Mouse (Mus musculus) retina, postnatal 1 day (tissue): Measurements from ENCODE around the gene Exoc6b.
A peak's percentile ranks its signal among the peaks of the same experiment; 100 is the strongest.

Source experiments
- DNase-seq: peaks from one replicate; pipeline ENCODE4 v3.0.0-alpha.2; 2012

The Exoc6b gene

GRCm38 (mm10) chr6:84968531-84968930, 100.8 kb downstream of the Exoc6b start:
- DNase-seq = no peak

DNA sequence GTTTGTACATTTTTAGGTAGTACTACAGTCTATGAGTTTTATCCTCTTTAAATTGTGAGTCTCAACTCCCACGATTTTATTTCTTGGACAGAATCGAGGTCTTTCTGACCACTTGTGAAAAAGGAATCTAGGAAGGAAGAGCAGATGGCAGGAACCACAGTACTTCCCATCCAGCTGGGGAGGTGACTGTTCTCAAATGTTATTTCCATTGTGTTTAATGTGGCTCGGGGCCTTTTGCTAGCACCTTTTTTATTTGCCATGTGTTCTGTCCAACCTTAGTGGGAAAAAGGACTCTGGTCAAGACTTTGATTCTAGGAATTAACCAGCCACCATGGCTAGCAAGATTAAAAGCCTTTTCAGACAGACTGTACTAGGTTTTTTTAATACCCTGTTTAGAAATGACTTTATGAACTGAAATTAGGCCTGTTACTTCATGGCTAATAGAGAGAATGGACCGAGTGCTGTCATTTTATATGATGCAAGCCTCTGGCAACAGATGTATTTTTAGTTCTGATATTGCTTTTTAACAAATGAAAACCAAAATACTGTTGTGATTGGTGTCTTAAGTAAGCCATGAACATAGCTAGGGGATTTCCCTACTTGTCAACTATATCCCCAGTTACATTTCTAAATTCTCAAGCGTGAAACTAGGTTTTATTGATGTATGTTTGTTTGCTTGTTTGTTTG, 104.4 kb downstream of the Exoc6b start:
- no peak for DNase-seq

GRCm38 (mm10) chr6:84963044-84963443, 106.3 kb downstream of the Exoc6b start:
- DNase-seq = no peak

DNA sequence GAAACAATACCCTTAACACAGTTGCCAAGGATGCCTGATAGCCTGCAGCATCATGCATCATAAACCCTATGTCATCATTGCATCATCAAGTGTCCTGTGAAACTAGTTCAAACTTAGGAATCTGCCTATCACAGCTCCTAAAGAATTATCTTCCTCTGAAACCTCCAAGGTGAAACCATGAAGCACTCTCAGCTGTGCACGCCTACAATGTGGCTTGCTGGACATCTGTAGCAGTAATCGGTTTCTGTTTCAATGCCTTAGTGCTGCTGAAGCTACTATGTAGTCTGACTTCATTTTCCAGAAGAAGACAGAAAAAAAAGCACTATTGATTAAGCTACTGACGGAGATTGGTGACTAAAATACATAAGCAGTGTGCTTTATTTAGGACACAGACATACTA, 107.5 kb downstream of the Exoc6b start:
- DNase-seq = no peak

GRCm38 (mm10) chr6:84959520-84959919, 109.8 kb downstream of the Exoc6b start:
- peak; percentile 51 for DNase-seq

DNA sequence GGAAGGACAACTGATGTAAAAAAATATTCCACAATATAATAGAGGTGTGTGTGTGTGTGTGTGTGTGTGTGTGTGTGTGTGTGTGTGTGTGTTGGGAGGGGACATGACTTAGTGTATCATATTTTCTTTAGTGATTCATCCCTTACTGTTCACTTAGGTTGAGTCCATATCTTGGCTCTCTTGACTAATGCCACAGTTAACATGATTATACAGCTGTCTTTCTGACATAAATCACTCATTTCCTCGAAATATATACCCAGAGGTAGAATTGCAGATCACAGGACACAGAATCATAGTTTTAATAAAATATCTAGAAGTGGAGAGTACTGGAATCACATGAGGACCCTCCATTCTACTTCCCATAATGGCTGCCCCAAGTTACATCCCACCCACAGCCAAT, 117.7 kb downstream of the Exoc6b start:
- DNase-seq = no peak

DNA sequence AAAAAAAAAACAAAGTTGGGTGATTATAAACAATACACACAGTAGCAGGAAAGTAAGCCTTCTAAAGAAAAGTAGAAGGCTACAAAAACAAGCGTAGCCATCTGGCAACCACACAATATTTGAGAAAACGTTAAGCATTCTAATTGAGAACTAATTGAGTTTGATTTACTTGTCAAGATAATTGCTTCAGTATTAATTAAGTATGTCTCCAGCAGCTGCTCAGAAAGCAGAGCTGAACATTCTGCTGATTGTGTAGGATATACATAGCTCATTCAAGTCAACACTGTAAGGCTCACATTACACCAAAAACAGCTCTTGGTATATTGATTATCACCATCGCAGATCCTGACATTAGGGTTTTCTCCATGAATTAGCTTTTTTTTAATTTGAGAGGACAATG, 122.7 kb downstream of the Exoc6b start:
- peak; percentile 83 for DNase-seq

- no peak for DNase-seq
These were observed 123.2 kb downstream of the Exoc6b start for GRCm38 (mm10) chr6:84946106-84946505.

DNA sequence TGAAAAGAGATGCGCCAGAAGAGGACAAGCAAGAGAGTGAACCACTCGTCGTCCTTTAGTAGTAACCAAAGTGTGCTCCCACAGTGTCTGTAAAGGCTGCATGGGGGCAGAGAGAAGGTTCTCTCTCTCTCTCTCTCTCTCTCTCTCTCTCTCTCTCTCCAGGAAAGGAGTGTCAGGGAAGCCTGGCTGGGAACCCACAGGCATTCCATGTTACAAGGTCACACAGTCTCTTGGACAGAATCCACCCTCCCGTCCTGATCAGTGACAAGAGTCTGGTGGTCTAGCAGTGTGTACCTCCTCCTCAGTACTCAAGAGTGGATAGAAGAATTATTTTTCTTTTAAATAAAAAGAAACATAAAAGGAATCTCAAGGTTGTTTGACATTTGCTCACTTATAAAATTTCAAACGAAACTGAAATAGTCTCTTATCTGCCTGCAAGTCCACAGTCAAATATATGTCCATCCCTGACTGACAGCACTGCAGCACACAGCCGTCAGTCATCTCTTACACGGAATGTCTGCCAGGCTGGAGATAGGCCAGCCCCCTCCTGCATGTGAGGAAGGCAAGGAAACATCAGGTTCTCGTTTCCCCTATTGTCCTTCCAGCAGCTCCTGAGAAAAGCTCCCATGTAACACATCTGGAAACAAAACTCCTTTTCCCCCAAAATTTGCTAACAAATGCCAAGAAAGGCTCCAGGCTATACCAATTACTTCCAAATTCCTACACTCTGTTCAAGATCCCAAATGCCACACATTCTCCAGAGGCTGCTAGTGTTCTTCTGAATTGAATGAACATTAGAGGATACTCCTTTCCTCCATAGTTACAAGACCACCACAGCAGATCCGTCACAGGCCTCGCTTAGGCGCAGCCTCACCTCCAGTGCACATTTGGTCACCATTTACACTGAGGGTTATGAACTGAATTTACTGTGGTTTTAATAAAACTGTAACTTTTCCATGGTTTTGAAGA, 136.1 kb downstream of the Exoc6b start:
- no peak for DNase-seq

- peak; percentile 35 for DNase-seq
These were observed 138.3 kb downstream of the Exoc6b start for GRCm38 (mm10) chr6:84931051-84931450.

DNA sequence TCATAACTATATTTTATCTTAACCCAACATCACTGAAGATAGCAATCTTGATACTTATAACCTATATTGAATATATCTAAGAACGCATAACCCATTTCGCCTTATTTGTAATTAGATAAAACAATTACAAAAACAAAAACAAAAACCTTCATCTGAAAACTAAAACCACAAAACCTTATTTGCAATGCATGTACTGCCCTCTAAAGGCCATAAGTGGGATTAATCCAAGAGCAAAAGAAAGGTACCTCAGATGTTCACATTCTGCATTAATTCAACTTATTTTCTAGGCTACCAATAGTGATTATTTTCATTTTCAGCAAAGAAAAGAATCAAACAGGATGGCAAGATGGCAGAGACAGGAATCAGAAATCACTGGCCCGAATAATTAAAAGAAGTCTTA, 143.2 kb downstream of the Exoc6b start:
- DNase-seq = peak; percentile 41

DNA sequence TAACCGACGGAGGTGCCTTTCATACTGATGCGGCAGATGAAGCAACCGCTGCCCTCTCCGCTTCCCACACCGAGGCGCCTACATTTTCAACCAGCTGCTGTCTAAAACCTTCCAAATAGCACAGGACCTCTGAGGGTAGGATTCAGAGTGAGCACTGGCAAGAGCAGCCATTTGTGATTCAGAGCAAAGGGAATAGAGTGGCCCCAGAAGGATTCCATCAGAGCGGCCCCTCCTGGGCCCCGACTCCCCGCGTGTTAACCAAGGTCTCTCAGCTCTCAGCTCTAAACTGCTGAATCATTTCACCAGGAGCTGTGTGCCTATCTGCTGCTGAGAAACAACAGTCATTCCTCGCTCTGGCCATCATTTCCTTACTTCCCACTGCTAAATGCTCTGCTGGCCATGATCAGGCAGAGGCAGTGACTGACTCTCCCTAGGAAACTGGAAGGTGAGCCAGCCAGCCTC, 145.5 kb downstream of the Exoc6b start:
- DNase-seq = no peak

GRCm38 (mm10) chr6:84916291-84916690, 153.0 kb downstream of the Exoc6b start:
- peak; percentile 49 for DNase-seq

- DNase-seq = peak; percentile 69
These were observed 156.9 kb downstream of the Exoc6b start for GRCm38 (mm10) chr6:84912434-84912833.

DNA sequence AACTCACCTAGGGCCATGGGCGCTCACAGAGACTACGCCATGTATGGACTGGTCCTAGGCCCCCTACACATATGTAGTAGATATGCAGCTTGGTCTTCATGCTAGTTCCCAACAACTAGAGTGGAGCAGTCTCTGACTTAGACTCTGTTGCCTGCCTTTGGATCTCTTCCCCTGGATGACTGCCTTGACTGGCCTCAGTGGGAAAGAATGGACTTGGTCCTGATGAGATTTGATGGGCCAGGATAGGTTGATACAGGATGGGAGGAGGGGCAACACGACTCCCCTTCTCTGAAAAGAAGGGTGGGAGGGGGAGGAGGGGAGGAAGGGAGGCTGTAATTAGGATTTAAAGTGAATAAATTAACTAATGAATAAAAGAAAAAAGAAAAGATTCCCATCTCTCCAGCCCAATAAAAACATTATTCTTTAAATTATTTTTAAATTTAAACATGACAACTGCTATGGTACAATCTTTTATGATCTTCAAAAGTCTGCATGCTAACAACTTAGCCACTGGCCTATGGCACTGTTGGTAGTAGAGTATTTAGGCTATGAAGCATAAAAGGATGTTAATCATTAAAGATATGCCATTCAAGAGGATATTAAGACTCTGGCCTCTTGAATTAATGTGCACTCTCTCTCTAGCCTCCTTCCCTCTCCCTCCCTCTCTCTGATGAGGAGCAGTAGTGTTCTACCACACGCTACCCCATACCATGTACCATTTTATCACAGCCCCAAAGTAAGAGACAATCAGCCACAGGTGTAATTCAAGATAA, 170.1 kb downstream of the Exoc6b start:
- no peak for DNase-seq

GRCm38 (mm10) chr6:84893773-84894095, 175.6 kb downstream of the Exoc6b start:
- no peak for DNase-seq

- DNase-seq = no peak
These were observed 176.2 kb downstream of the Exoc6b start for GRCm38 (mm10) chr6:84892926-84893772.

GRCm38 (mm10) chr6:84886551-84886950, 182.8 kb downstream of the Exoc6b start:
- DNase-seq = no peak

GRCm38 (mm10) chr6:84885080-84885479, 184.2 kb downstream of the Exoc6b start:
- no peak for DNase-seq

GRCm38 (mm10) chr6:84883720-84884119, 185.6 kb downstream of the Exoc6b start:
- DNase-seq = no peak

DNA sequence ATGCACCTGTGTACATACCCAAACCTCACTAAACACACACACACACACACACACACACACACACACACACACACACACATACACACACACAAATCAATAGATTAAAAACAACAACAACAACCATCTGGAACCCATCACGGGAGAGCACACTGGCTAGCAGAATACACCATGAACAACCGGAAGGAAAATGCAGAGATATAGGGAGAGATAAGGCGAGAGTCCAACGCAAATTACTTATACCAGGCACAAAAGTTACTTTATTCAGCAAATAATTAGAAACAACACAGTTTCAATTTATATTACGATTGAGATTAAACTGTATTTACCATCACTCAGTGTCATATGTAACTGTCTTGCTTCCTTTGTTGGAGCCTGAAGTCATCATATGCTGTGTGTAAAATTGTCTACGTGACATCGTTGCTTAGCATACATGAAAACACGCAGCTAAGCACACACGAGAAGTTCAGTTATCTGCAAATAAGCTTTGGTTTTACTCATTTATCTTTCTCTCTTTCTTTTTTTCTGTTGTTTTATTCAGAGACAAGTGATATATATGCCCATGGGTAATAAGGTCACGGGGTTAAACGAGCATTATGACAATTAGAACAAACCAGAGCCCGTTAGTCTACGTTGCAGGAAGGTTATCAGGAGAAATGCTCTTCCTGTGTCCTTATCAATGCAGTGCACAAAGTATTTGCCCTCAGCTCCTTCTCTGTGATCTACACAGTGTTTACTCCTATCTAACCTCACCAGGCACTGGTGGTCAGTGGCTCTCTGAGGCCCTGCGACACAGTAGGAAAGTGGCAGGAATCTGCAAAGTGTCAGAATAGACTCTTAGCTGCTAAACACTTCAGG, 186.4 kb downstream of the Exoc6b start:
- no peak for DNase-seq
